Mouse (Mus musculus) CD4-positive, CD25-positive, alpha-beta regulatory T cell (primary cell): ENCODE measurements around the gene Krtap4-6. TPM values are rescaled to one million over a fixed set of nuclear protein-coding genes. Genes with fewer than 3 reads are reported as not detected.

Experiments
- polyA plus RNA-seq: library from polyadenylated mRNA; unstranded; fragments of 100-300 nt; shearing (Covaris generic); gene quantifications from one replicate; pipeline ENCODE4 v1.2.1, GENCODE M21; 2017

Krtap4-6 gene
- not detected for polyA plus RNA-seq

DNA sequence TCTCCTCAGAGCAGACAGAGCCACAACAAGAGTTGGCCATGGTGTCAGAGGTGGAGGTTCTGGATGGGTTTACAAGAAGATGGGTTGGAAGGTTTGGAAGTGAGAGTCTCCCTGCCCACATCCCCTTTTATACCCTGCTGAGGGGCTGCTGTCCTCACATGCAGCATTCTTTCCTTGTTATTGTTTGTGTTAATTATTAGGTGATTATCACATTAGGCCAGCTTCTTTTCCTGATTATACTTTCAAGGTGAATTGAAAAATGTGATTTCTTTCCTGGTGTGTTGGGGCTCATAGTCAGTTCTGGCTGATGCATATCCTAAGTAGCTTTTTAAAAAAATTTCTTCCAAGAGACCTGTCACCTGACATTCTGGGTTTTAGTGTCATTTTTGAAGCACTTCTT, at the start of gene Krtap4-6:
Krtap4-6 (minus strand) TSS at position 101 of the 400 bp plus-strand sequence.

DNA sequence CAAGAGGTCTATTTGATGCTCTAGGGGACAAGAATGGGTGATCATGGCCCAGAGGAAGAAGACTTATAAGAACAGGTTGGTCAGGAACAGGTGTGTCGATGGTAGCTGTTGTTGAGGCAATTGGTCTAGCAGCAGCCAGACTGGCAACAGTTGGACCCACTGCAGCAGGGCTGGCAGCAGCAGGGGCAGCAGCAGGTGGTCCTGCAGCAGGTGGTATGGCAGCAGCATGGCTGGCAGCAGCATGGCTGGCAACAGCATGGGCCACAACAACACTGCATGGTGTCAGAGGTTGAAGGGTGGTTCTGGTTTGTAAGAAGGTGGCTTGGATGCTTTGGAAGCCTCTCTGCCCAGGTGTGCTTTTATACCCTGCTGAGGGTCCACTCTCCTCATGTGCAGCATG, 24.7 kb upstream of the Krtap4-6 start, which contains the start of gene Gm14190:
Gm14190 (minus strand) TSS at position 278 of the 400 bp plus-strand sequence.

DNA sequence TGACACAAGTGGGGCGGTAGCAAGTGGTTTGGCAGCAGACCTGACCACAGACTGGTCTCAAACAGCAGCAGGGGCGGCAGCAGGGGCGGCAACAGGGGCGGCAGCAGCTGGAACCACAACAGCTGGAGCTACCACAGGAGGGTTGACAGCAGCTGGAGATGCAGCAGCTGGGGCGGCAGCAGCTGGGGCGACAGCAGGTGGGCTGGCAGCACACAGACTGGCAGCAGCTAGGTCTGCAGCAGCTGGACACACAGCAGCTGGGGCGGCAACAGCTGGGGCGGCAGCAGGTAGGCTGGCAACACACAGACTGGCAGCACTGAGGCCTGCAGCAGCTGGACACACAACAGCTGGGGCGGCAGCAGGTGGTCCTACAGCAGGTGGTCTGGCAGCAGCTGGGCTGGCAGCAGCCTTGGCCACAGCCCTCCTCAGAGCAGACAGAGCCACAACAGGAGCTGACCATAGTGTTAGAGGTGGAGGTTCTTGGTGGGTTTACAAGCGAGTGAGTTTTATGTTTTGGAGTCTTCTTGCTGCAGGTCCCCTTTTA, 7.2 kb downstream of the Krtap4-6 start, which contains the start of gene Gm11563:
Gm11563 (minus strand) TSS at position 494 of the 544 bp plus-strand sequence.

DNA sequence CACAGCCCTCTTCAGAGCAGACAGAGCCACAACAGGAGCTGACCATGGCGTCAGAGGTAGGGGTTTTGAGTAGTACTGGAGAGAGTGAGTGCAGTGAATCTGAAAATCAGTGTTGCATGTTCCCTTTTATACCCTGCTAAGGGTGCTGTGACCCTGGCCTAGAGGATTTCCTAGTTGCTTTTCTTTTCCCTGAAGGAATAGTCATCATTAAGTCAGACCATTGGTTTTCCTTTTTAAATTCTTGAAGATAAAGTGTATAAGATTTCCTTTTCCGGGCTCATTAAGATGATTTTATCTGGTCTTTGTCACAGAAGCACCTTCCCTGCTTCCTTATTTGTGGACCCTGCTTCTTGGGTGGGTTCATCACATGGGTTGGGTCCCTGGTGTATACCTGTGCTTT, 15.6 kb downstream of the Krtap4-6 start, which contains the start of gene Gm11555:
Gm11555 (minus strand) TSS at position 101 of the 400 bp plus-strand sequence.

DNA sequence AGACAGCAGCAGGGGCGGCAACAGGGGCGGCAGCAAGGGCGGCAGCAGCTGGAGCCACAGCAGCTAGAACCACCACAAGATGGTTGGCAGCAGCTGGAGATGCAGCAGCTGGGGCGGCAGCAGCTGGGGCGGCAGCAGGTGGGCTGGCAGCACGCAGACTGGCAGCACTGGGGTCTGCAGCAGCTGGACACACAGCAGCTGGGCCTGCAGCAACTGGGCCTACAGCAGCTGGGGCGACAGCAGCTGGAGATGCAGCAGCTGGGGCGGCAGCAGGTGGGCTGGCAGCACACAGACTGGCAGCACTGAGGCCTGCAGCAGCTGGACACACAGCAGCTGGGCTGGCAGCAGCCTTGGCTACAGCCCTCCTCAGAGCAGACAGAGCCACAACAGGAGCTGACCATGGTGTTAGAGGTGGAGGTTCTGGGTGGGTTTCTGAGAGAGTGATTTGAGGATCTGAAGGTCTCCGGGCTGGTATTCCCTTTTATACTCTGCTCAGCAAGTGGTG, 22.1 kb downstream of the Krtap4-6 start, which contains the start of gene Krtap4-7:
Krtap4-7 (minus strand) TSS at position 455 of the 505 bp plus-strand sequence.

DNA sequence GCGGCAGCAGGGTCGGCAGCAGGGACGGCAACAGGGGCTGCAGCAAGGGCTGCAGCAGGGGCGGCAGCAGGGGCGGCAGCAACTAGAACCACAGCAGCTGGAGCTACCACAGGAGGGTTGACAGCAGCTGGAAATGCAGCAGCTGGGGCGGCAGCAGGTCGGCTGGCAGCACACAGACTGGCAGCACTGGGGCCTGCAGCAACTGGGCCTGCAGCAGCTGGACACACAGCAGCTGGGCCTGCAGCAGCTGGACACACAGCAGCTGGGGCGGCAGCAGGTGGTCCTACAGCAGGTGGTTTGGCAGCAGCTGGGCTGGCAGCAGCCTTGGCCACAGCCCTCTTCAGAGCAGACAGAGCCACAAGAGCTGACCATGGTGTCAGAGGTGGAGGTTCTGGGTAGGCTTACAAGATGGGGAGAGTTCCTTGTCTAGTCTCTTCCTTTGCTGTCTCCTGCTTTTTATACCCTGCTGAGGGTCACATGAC, 31.1 kb downstream of the Krtap4-6 start, which contains the start of gene Krtap4-2:
Krtap4-2 (minus strand) TSS at position 432 of the 482 bp plus-strand sequence.

DNA sequence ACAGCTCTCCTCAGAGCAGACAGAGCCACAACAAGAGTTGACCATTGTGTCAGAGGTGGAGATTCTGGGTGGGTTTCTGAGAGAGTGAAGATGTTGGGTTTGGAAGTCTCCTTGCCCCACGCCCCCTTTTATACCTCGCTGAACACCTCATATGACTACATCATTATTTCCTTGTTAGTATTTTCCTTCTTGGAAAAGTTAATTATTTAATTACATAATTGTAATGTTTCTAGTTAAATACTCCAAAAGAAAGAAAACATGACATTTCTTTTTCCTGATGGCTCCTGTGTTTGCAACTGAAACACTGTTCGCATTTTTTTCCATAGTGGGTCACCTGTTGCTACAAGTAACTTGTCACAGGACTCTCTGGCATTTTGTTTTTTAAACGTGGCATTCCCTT, 37.6 kb downstream of the Krtap4-6 start, which contains the start of gene Krtap4-1:
Krtap4-1 (minus strand) TSS at position 101 of the 400 bp plus-strand sequence.

DNA sequence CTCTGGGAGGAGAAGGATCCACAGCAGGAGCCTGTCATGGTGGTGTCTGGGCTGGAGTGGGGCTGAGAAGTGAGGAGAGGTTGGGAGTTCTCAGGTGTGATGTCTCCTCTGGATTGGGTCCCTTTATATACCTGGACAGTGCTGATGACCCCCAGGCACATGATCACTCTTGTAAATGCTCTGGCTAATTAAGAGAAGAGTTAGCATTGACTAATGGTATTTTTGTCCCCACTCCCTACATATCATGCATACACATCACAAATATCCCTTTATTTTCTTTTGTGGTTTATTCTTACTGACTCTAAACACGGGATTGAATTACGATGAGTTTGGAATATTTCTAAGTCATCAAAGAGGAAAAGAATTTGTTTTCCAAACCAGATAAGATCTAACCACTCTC, 45.4 kb downstream of the Krtap4-6 start, which contains the start of gene Gm11562:
Gm11562 (minus strand) TSS at position 101 of the 400 bp plus-strand sequence.

Other genes starting within 250 kb of the Krtap4-6 start
- gene Krt12, start 243.7 kb downstream of the Krtap4-6 start, polyA plus RNA-seq = not detected
- gene Krt20, start 227.8 kb downstream of the Krtap4-6 start, polyA plus RNA-seq = not detected
- not detected for gene Krt23, start 172.8 kb downstream of the Krtap4-6 start, polyA plus RNA-seq
- gene Krt39, start 144.6 kb downstream of the Krtap4-6 start, polyA plus RNA-seq = not detected
- gene Krt40, start 122.8 kb downstream of the Krtap4-6 start, polyA plus RNA-seq = not detected
- gene Krtap3-3, start 115.1 kb downstream of the Krtap4-6 start, polyA plus RNA-seq = not detected
- gene Krtap3-2, start 109.1 kb downstream of the Krtap4-6 start, polyA plus RNA-seq = not detected
- not detected for gene Gm11939, start 106.5 kb downstream of the Krtap4-6 start, polyA plus RNA-seq
- gene Krtap3-1, start 99.3 kb downstream of the Krtap4-6 start, polyA plus RNA-seq = not detected
- not detected for gene Krtap1-5, start 84.9 kb downstream of the Krtap4-6 start, polyA plus RNA-seq
- gene Krtap1-4, start 82.3 kb downstream of the Krtap4-6 start, polyA plus RNA-seq = not detected
- gene Krtap1-3, start 74.6 kb downstream of the Krtap4-6 start, polyA plus RNA-seq = not detected
- not detected for gene Krtap9-3, start 67.9 kb downstream of the Krtap4-6 start, polyA plus RNA-seq
- not detected for gene Gm11938, start 62.7 kb downstream of the Krtap4-6 start, polyA plus RNA-seq
- gene Gm11937, start 55.8 kb downstream of the Krtap4-6 start, polyA plus RNA-seq = not detected
- gene Krtap2-4, start 51.1 kb downstream of the Krtap4-6 start, polyA plus RNA-seq = not detected
- not detected for gene Gm11562, start 45.5 kb downstream of the Krtap4-6 start, polyA plus RNA-seq
- gene Krtap4-1, start 37.7 kb downstream of the Krtap4-6 start, polyA plus RNA-seq = not detected
- not detected for gene Krtap4-2, start 30.9 kb downstream of the Krtap4-6 start, polyA plus RNA-seq
- gene Krtap4-7, start 21.9 kb downstream of the Krtap4-6 start, polyA plus RNA-seq = not detected
- not detected for gene Gm11555, start 15.7 kb downstream of the Krtap4-6 start, polyA plus RNA-seq
- not detected for gene Gm11563, start 7.0 kb downstream of the Krtap4-6 start, polyA plus RNA-seq
- not detected for gene Gm14190, start 24.8 kb upstream of the Krtap4-6 start, polyA plus RNA-seq
- gene Gm14180, start 68.3 kb upstream of the Krtap4-6 start, polyA plus RNA-seq = not detected
- not detected for gene Gm11595, start 107.0 kb upstream of the Krtap4-6 start, polyA plus RNA-seq
- gene Krtap4-8, start 114.7 kb upstream of the Krtap4-6 start, polyA plus RNA-seq = not detected
- gene Krtap4-9, start 119.2 kb upstream of the Krtap4-6 start, polyA plus RNA-seq = not detected
- not detected for gene Gm11596, start 127.5 kb upstream of the Krtap4-6 start, polyA plus RNA-seq
- not detected for gene Gm11569, start 133.0 kb upstream of the Krtap4-6 start, polyA plus RNA-seq
- gene Gm11554, start 138.5 kb upstream of the Krtap4-6 start, polyA plus RNA-seq = not detected
- gene Krtap4-13, start 143.9 kb upstream of the Krtap4-6 start, polyA plus RNA-seq = not detected
- not detected for gene Gm11564, start 149.7 kb upstream of the Krtap4-6 start, polyA plus RNA-seq
- not detected for gene 2300003K06Rik, start 172.1 kb upstream of the Krtap4-6 start, polyA plus RNA-seq
- not detected for gene Krtap4-16, start 185.6 kb upstream of the Krtap4-6 start, polyA plus RNA-seq
- not detected for gene Gm11568, start 192.0 kb upstream of the Krtap4-6 start, polyA plus RNA-seq
- not detected for gene Gm11559, start 198.5 kb upstream of the Krtap4-6 start, polyA plus RNA-seq
- gene Krtap9-1, start 207.4 kb upstream of the Krtap4-6 start, polyA plus RNA-seq = not detected
- gene Gm11567, start 213.2 kb upstream of the Krtap4-6 start, polyA plus RNA-seq = not detected
- not detected for gene Krtap31-1, start 242.0 kb upstream of the Krtap4-6 start, polyA plus RNA-seq
- not detected for gene Gm11565, start 248.8 kb upstream of the Krtap4-6 start, polyA plus RNA-seq